Mouse (Mus musculus) cerebellum, postnatal 36 days (tissue): ENCODE measurements at regions not wholly inside any gene's neighbourhood (a gene's known extent, or its start where the extent isn't known, plus 50 kb on each side); places are given as distances from the start of the nearest gene placed in this dataset.

Source experiments
- DNase-seq, 2 experiments: peaks; one replicate each; pipeline ENCODE4 v3.0.0; 2021 to 2022; ENCODE audit warnings: mixed read lengths in 2 of 2

- no peak for DNase-seq
These were observed 453.0 kb upstream of the Slc30a5 start for GRCm38 (mm10) chr13:101286029-101286917.

- no peak for DNase-seq
These were observed 444.9 kb upstream of the Slc30a5 start for GRCm38 (mm10) chr13:101278127-101278526.

GRCm38 (mm10) chr13:101276766-101277165 lies 443.5 kb upstream of the Slc30a5 start:
- no peak for DNase-seq

GRCm38 (mm10) chr13:101274470-101275141 lies 441.4 kb upstream of the Slc30a5 start:
- DNase-seq: no peak

- DNase-seq: no peak
These were observed 440.1 kb upstream of the Slc30a5 start for GRCm38 (mm10) chr13:101273321-101273720.

- no peak for DNase-seq
These were observed 420.7 kb upstream of the Slc30a5 start for GRCm38 (mm10) chr13:101253698-101254468.

GRCm38 (mm10) chr13:101249369-101249768 lies 416.1 kb upstream of the Slc30a5 start:
- DNase-seq: no peak

GRCm38 (mm10) chr13:101244326-101244725 lies 411.1 kb upstream of the Slc30a5 start:
- no peak for DNase-seq

GRCm38 (mm10) chr13:101238860-101239259 lies 405.6 kb upstream of the Slc30a5 start:
- DNase-seq: no peak

GRCm38 (mm10) chr13:101237035-101237434 lies 403.8 kb upstream of the Slc30a5 start:
- DNase-seq: no peak

- DNase-seq: no peak
These were observed 402.6 kb upstream of the Slc30a5 start for GRCm38 (mm10) chr13:101235846-101236245.

- peak in 1 of 2 experiments; percentile 17 for DNase-seq
These were observed 401.9 kb upstream of the Slc30a5 start for GRCm38 (mm10) chr13:101235110-101235509.

- peak in 1 of 2 experiments; percentile 31 for DNase-seq
These were observed 401.3 kb upstream of the Slc30a5 start for GRCm38 (mm10) chr13:101234550-101234949.

GRCm38 (mm10) chr13:101233843-101234281 lies 400.6 kb upstream of the Slc30a5 start:
- DNase-seq: peak; percentile 74 to 88

GRCm38 (mm10) chr13:101233181-101233842 lies 400.1 kb upstream of the Slc30a5 start:
- peak; percentile 69 to 84 for DNase-seq

- DNase-seq: peak in 1 of 2 experiments; percentile 14
These were observed 396.6 kb upstream of the Slc30a5 start for GRCm38 (mm10) chr13:101229861-101230260.

- no peak for DNase-seq
These were observed 392.1 kb upstream of the Slc30a5 start for GRCm38 (mm10) chr13:101225366-101225765.

- DNase-seq: no peak
These were observed 388.3 kb upstream of the Slc30a5 start for GRCm38 (mm10) chr13:101221331-101222043.

GRCm38 (mm10) chr13:101219568-101219967 lies 386.3 kb upstream of the Slc30a5 start:
- DNase-seq: no peak

- peak; percentile 13 to 29 for DNase-seq
These were observed 383.8 kb upstream of the Slc30a5 start for GRCm38 (mm10) chr13:101216897-101217480.

GRCm38 (mm10) chr13:101216421-101216820 lies 383.2 kb upstream of the Slc30a5 start:
- DNase-seq: peak in 1 of 2 experiments; percentile 16
